Mouse (Mus musculus) forebrain, embryonic 11.5 days (tissue): ENCODE results near the gene Fxyd1. TPM values are rescaled to one million over a fixed set of nuclear protein-coding genes. Genes with fewer than 3 reads are reported as not detected.

Experiments
- ATAC-seq: fragments of 200-750 bp; cut with Nextera tagmentation; replicated peaks from 2 replicates; pipeline ENCODE4 v1.8.0; 2017; ENCODE audit warnings: moderate TSS enrichment; ENCODE audit not compliant: low FRiP score
- DNase-seq: peaks from one replicate; pipeline ENCODE4 v3.0.0-alpha.2; 2017; ENCODE audit warnings: low spot score
- H3K27ac ChIP-seq: fragments of 300-500 bp; sonication (generic); 2 replicates; pipeline ENCODE4 v1.5.1; 2014; ENCODE audit warnings: low read depth, low read length
- H3K27me3 ChIP-seq: fragments of 300-500 bp; sonication (generic); 2 replicates; pipeline ENCODE4 v1.6.1; 2014; ENCODE audit warnings: mild to moderate bottlenecking, low read length, mixed read lengths; ENCODE audit not compliant: control insufficient read depth, insufficient read depth
- H3K36me3 ChIP-seq: fragments of 300-500 bp; sonication (generic); 2 replicates; pipeline ENCODE4 v1.6.1; 2014; ENCODE audit warnings: mild to moderate bottlenecking, low read length, moderate library complexity, mixed read lengths; ENCODE audit not compliant: control insufficient read depth, insufficient read depth
- H3K4me1 ChIP-seq: fragments of 300-500 bp; sonication (generic); replicated peaks from 2 replicates; pipeline ENCODE4 v1.6.1; 2014; ENCODE audit warnings: low read length, mixed read lengths; ENCODE audit not compliant: control insufficient read depth, insufficient read depth
- H3K4me2 ChIP-seq: fragments of 300-500 bp; sonication (generic); 2 replicates; pipeline ENCODE4 v1.6.1; 2014; ENCODE audit warnings: low read depth, mild to moderate bottlenecking, low read length, moderate library complexity, mixed read lengths; ENCODE audit not compliant: severe bottlenecking
- H3K4me3 ChIP-seq: fragments of 300-500 bp; sonication (generic); 2 replicates; pipeline ENCODE4 v1.5.1; 2014; ENCODE audit warnings: low read depth, low read length
- H3K9ac ChIP-seq: fragments of 300-500 bp; sonication (generic); 2 replicates; pipeline ENCODE4 v1.6.1; 2014; ENCODE audit warnings: low read length
- H3K9me3 ChIP-seq: fragments of 300-500 bp; sonication (generic); 2 replicates; pipeline ENCODE4 v1.6.1; 2016; ENCODE audit warnings: low read length, mixed read lengths; ENCODE audit not compliant: control insufficient read depth
- WGBS: fragments of 180-500 bp; shearing (Covaris S2); extraction: QIAGEN DNeasy Blood & Tissue Kit; methylation state at CpG from one replicate; pipeline ENCODE4 v1.1.7; 2014; 5-methylcytosine and 5-hydroxymethylcytosine counted together
- polyA plus RNA-seq: library from polyadenylated mRNA; unstranded; fragments of >200 nt; fragmentation: Nextera tagmentation; extraction: Ambion mirVana; gene quantifications from 2 replicates; pipeline ENCODE4 v1.2.1, GENCODE M21; 2014

The Fxyd1 gene
- polyA plus RNA-seq = 2.9 and 4.0 TPM in 2 replicates

GRCm38 (mm10) chr7:31057071-31057470 is at the start of gene Fxyd1:
TSS of gene Fxyd1 (minus strand) at chr7:31057199.
- no peak for ATAC-seq
- Histone ChIP-seq H3K4me3 (no peak within 1 kb of the TSS), H3K9me3 (no peaks in the 10 kb centered on the region), H3K4me2 (no peak within 1 kb of the TSS), H3K4me1 (peaks cover 1% of the 10 kb centered on the region; the same call in 1 of the 2 replicates), H3K27ac (no peak within 1 kb of the TSS), H3K27me3 (peaks cover 23% of the 10 kb centered on the region), H3K9ac (no peak within 1 kb of the TSS), H3K36me3 (no peaks in the 10 kb centered on the region)
- no peak for DNase-seq
- 76% methylated on average over 2 of the region's 2 CpGs for WGBS

DNA sequence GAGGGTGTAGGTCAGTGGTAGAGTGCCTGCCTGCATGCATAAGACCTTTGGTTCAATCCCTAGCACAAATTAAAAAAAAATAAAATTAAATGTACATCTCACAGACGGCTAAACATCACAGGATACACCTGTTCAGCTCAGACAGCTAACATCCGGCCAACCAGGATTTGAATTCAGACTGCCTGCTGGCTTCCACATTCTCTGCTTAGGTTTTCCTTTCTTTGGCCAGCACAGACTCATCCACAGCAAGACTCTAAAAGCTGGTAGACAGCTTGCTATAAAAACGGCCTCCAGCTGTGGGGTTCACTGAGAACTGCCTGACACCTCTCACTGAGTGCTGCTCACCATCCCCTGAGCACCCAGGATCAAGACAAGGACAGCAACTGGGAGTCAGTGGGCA is 49.2 kb upstream of the Fxyd1 start:
- Histone ChIP-seq H3K27me3 (no peaks in the 10 kb centered on the region), H3K4me1 (no peaks in the 10 kb centered on the region), H3K36me3 (no peaks in the 10 kb centered on the region), H3K9me3 (no peaks in the 10 kb centered on the region), H3K4me2 (no peak overlapping the region), H3K9ac (no peak overlapping the region), H3K4me3 (no peak overlapping the region), H3K27ac (no peak overlapping the region)
- no peak for DNase-seq
- 60% methylated on average over 3 of the region's 3 CpGs for WGBS
- ATAC-seq = no peak

DNA sequence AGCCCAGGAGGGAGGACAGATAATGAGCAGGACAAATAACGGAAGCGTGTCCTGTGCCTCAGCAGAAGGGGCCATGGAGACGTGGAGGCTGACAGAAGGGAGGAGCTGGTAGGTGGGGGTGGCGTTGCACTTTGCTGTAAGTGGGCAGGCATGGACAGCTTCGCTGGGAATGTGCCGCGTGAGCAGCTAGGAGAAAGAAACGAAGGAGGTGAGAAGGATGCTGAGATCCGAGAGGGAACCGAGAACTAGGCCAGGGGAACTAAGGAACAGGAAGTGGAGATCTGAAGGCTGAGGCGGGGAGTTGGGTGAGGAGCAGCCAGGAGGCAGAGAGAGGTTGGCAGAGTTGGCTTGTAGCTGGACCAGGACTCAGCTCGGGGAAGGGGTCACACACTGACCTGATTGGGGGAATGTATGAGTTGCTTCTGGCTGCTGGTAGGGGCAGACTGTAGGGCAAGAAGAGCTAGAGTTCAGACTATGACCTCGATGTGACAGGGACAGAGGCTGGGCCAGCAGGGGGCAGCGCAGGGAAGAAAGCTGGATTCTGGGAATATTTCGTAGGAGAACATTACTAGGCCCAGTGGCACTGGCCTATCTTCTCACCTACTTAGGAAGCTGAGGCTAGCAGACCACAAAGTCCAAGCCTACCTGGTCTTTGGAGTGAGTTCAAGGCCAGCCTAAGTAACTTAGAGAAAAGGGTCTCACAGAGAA is 48.2 kb upstream of the Fxyd1 start:
- no peaks in the 10 kb centered on the region for H3K9me3 ChIP-seq
- H3K27me3 ChIP-seq = no peaks in the 10 kb centered on the region
- DNase-seq (peak; percentile 67), ATAC-seq (no peak)
- WGBS = 72% methylated on average over 15 of the region's 15 CpGs
- H3K9ac ChIP-seq = no peak overlapping the region
- no peak overlapping the region for H3K27ac ChIP-seq
- no peaks in the 10 kb centered on the region for H3K36me3 ChIP-seq
- no peak overlapping the region for H3K4me2 ChIP-seq
- H3K4me3 ChIP-seq = no peak overlapping the region
- no peaks in the 10 kb centered on the region for H3K4me1 ChIP-seq

DNA sequence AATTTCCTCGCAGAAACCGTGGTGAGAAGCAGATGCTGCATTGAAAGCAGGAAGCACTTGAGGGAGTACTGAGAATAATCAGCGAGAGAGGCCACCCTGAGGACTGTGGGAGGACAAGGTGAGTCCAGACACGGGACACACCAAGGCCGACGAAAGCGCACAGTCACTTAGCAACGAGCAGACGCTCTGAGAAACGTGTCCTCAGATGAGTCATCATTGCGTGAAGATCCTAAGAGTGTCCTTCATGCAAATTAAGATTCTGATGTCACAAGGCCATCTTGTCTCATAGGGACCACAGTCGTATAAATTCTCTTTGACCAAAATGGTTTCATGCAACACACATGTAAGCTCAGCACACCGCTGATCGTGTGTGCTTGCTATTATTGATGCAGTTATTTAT is 43.8 kb upstream of the Fxyd1 start:
- Histone ChIP-seq H3K4me1 (no peaks in the 10 kb centered on the region), H3K9me3 (no peaks in the 10 kb centered on the region), H3K27ac (no peak overlapping the region), H3K36me3 (no peaks in the 10 kb centered on the region), H3K4me2 (no peak overlapping the region), H3K4me3 (no peak overlapping the region), H3K27me3 (no peaks in the 10 kb centered on the region), H3K9ac (no peak overlapping the region)
- no peak for DNase-seq
- WGBS = 89% methylated on average over 14 of the region's 14 CpGs
- ATAC-seq = no peak

DNA sequence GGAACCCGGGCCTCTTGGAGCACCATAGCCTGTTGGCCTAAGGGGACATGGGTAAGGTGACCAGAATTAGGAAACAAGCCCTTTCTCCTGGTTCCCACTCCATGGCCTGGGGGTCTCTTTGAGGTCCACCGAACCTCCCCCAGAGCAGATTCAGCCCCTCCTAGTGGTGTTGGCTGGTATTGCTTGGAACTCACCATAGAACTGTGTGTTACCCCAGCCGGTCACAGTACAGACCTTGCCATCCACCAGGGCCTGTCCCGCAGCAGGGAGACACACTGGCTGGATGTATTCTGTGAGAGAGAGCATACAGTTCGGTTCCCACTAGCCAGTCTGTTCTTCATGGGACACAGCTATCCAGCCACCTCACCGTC is 42.6 kb upstream of the Fxyd1 start:
- 83% methylated on average over 6 of the region's 6 CpGs for WGBS
- no peak for DNase-seq
- Histone ChIP-seq H3K4me2 (no peak overlapping the region), H3K9me3 (no peaks in the 10 kb centered on the region), H3K4me1 (no peaks in the 10 kb centered on the region), H3K36me3 (no peaks in the 10 kb centered on the region), H3K27ac (no peak overlapping the region), H3K4me3 (no peak overlapping the region), H3K9ac (no peak overlapping the region), H3K27me3 (no peaks in the 10 kb centered on the region)
- ATAC-seq = no peak

GRCm38 (mm10) chr7:31098697-31099611 is 42.0 kb upstream of the Fxyd1 start:
- no peak overlapping the region for H3K27ac ChIP-seq
- H3K4me1 ChIP-seq = no peaks in the 10 kb centered on the region
- H3K4me2 ChIP-seq = no peak overlapping the region
- ATAC-seq = 0 out of 2 replicates have a peak, but pooled peaks have one; percentile 34
- H3K36me3 ChIP-seq = no peaks in the 10 kb centered on the region
- H3K9ac ChIP-seq = no peak overlapping the region
- 82% methylated on average over 22 of the region's 22 CpGs for WGBS
- no peak for DNase-seq
- H3K9me3 ChIP-seq = no peaks in the 10 kb centered on the region
- no peak overlapping the region for H3K4me3 ChIP-seq
- no peaks in the 10 kb centered on the region for H3K27me3 ChIP-seq

DNA sequence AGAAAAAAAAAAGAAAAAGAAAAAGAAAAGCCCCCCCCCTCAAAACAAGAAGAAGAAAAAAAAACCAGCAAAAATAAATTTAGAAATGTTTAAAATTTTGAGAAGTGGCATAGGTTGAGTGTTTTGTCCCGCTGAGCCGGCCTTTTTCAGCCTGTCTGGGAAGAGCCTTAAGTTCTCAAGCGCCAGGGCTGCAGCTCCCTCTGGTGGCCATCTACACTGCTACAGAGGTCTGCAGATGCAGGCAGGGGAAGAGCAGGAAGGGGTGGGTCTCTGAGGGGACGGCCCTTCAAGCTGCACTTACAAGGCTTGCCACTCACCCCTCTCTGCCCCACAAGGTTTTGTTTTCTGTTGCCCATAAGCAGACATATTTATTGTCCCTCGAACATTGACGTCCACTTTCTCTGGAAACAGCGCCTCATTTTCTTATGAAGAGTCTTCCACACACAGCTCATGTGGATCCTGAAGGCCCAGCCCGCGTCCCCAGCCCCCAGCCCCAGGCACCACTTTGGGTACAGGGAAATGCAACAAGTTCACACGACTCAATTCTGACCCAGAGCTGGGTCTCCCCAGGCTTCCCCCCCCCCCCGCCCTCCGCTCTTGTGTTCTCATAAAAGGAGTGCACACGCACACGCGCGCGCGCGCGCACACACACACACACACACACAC is 40.7 kb upstream of the Fxyd1 start:
- Histone ChIP-seq H3K4me2 (peak overlapping the region; percentile 29; the same call in 1 of the 2 replicates), H3K27ac (no peak overlapping the region), H3K27me3 (no peaks in the 10 kb centered on the region), H3K36me3 (no peaks in the 10 kb centered on the region), H3K4me1 (no peaks in the 10 kb centered on the region), H3K4me3 (peak overlapping the region; percentile 11; the same call in 1 of the 2 replicates), H3K9me3 (no peaks in the 10 kb centered on the region), H3K9ac (no peak overlapping the region; the same call in 1 of the 2 replicates)
- WGBS = 46% methylated on average over 19 of the region's 20 CpGs
- peak; percentile 94 for ATAC-seq
- DNase-seq = peak; percentile 94

- Histone ChIP-seq H3K4me1 (no peaks in the 10 kb centered on the region), H3K36me3 (no peaks in the 10 kb centered on the region), H3K9me3 (no peaks in the 10 kb centered on the region), H3K27me3 (no peaks in the 10 kb centered on the region), H3K9ac (no peak overlapping the region), H3K27ac (no peak overlapping the region), H3K4me2 (no peak overlapping the region), H3K4me3 (no peak overlapping the region)
- ATAC-seq = no peak
- WGBS = 74% methylated on average over 9 of the region's 9 CpGs
- no peak for DNase-seq
Measured at GRCm38 (mm10) chr7:31096892-31097564, 40.0 kb upstream of the Fxyd1 start.
